8 mouse cellular contexts compared by ENCODE assay signal in genomic region chr8:57487441-57488155, GRCm38 (mm10). TPM values are rescaled to one million over a fixed set of nuclear protein-coding genes. Genes with fewer than 3 reads are reported as not detected.
DNase-seq lines count a peak whose midpoint lies in the region; ATAC-seq lines count a peak whose summit lies in the region.

Gene Sap30, minus strand, starts transcription at chr8:57487860.

- no peaks in the 10 kb centered on the region for H3K27me3 ChIP-seq in heart, embryonic 14.5 days (ENCODE audit: control insufficient read depth, insufficient read depth, low read length)
- H3K27me3 ChIP-seq in liver, embryonic 13.5 days: no peaks in the 10 kb centered on the region
- H3K27me3 ChIP-seq in stomach, embryonic 16.5 days (ENCODE audit: control insufficient read depth, insufficient read depth, low read length): no peaks in the 10 kb centered on the region

- ATAC-seq in CD4-positive, CD25-positive, alpha-beta regulatory T cell, adult 4 months: peak; percentile 95
- peak; percentile 98 for ATAC-seq in heart, embryonic 14.5 days (ENCODE audit: insufficient number of reproducible peaks, insufficient read depth, low FRiP score, low read depth)
- peak; percentile 96 for ATAC-seq in liver, embryonic 13.5 days (ENCODE audit: low read depth)
- peak; percentile 96 for ATAC-seq in stomach, embryonic 16.5 days (ENCODE audit: insufficient read depth, low FRiP score)

- H3K4me1 ChIP-seq in heart, embryonic 14.5 days (ENCODE audit: control insufficient read depth in 2 of 2, insufficient read depth in 2 of 2, low read length in 2 of 2): peaks cover 0 to 8% of the 10 kb centered on the region in 2 experiments; a peak in 1 of 4 replicates
- peaks cover 40% of the 10 kb centered on the region for H3K4me1 ChIP-seq in liver, embryonic 13.5 days (replicated peaks)
- H3K4me1 ChIP-seq in stomach, embryonic 16.5 days (ENCODE audit: control insufficient read depth, insufficient read depth, low read length): peaks cover 12% of the 10 kb centered on the region

- H3K9me3 ChIP-seq in heart, embryonic 14.5 days (ENCODE audit: control insufficient read depth, low read length): no peaks in the 10 kb centered on the region
- H3K9me3 ChIP-seq in liver, embryonic 13.5 days (replicated peaks): no peaks in the 10 kb centered on the region
- H3K9me3 ChIP-seq in stomach, embryonic 16.5 days (replicated peaks; ENCODE audit: control insufficient read depth, low read length): no peaks in the 10 kb centered on the region

- H3K9ac ChIP-seq in heart, embryonic 14.5 days (ENCODE audit: low read length): peak within 1 kb of the TSS; percentile 98
- H3K9ac ChIP-seq in liver, embryonic 13.5 days: peak within 1 kb of the TSS; percentile 91
- peak within 1 kb of the TSS; percentile 85 for H3K9ac ChIP-seq in stomach, embryonic 16.5 days (ENCODE audit: low read length)

- DNase-seq in c-Kit-negative CD71-positive TER-119-positive erythroid progenitor cells, embryonic 14.5 days (ENCODE audit: low read depth, low spot score): peak; percentile 93
- DNase-seq in fibroblast of lung, adult 2 months (ENCODE audit: low read depth): peak; percentile 93
- DNase-seq in kidney, postnatal 14 days: peak; percentile 98
- peak; percentile 98 for DNase-seq in liver, embryonic 13.5 days
- DNase-seq in neural tube, embryonic 10.5 days (ENCODE audit: extremely low spot score, low spot score): peak; percentile 99

- H3K4me3 ChIP-seq in heart, embryonic 14.5 days (ENCODE audit: control insufficient read depth in 1 of 2, insufficient read depth in 1 of 2, low read depth in 1 of 2, low read length in 2 of 2): peak within 1 kb of the TSS; percentile 94 to 95
- H3K4me3 ChIP-seq in liver, embryonic 13.5 days (replicated peaks): peak within 1 kb of the TSS; percentile 95
- peak within 1 kb of the TSS; percentile 89 for H3K4me3 ChIP-seq in stomach, embryonic 16.5 days (replicated peaks; ENCODE audit: low read length)

- H3K27ac ChIP-seq in heart, embryonic 14.5 days (replicated peaks in 1 of 2; ENCODE audit: control insufficient read depth in 1 of 2, insufficient read depth in 1 of 2, low read depth in 2 of 2, low read length in 2 of 2): peak within 1 kb of the TSS; percentile 97 to 100
- peak within 1 kb of the TSS; percentile 93 for H3K27ac ChIP-seq in liver, embryonic 13.5 days
- H3K27ac ChIP-seq in stomach, embryonic 16.5 days (ENCODE audit: low read length): peak within 1 kb of the TSS; percentile 96

- under 1% methylated on average over 60 of the region's 66 CpGs for WGBS in heart, embryonic 14.5 days
- WGBS in liver, embryonic 13.5 days (ENCODE audit: insufficient replicate concordance): under 1% methylated on average over 66 of the region's 66 CpGs
- under 1% methylated on average over 66 of the region's 66 CpGs for WGBS in stomach, embryonic 16.5 days

- peaks cover 24% of the 10 kb centered on the region for H3K36me3 ChIP-seq in heart, embryonic 14.5 days (ENCODE audit: control insufficient read depth, insufficient read depth, low read length)
- peaks cover 2% of the 10 kb centered on the region; the same call in 1 of the 2 replicates for H3K36me3 ChIP-seq in liver, embryonic 13.5 days
- peaks cover 3% of the 10 kb centered on the region for H3K36me3 ChIP-seq in stomach, embryonic 16.5 days (ENCODE audit: control insufficient read depth, insufficient read depth, low read length)

- H3K4me2 ChIP-seq in heart, embryonic 14.5 days (ENCODE audit: low read length): peak within 1 kb of the TSS; percentile 71
- H3K4me2 ChIP-seq in liver, embryonic 13.5 days: peak within 1 kb of the TSS; percentile 98
- peak within 1 kb of the TSS; percentile 94 for H3K4me2 ChIP-seq in stomach, embryonic 16.5 days (ENCODE audit: low read depth, low read length)

RNA-seq across cellular contexts. Expression of gene Sap30, which starts in this region (rescaled TPM):
- under 1 TPM in 1 of 2 experiments, not detected in 1; 0.36 TPM for polyA plus RNA-seq in CD4-positive, CD25-positive, alpha-beta regulatory T cell, adult 4 months (2017; shearing (Covaris generic))
- 64.1 and 66.8 TPM in 2 replicates for polyA plus RNA-seq in heart, embryonic 14.5 days (2014; fragmentation: Nextera tagmentation; extraction: Ambion mirVana)
- 14.5 and 14.7 TPM in 2 replicates for polyA plus RNA-seq in liver, embryonic 13.5 days (2015; fragmentation: Nextera tagmentation; extraction: Ambion mirVana)
- 22.3 and 24.7 TPM in 2 replicates for polyA plus RNA-seq in stomach, embryonic 16.5 days (2015; fragmentation: Nextera tagmentation; extraction: Ambion mirVana)

Comparison
In these comparisons a context has a peak if more than half of its experiments do, and no peak if none do; other contexts are left out.
1. Peak in every context shown above with its lines: DNase-seq, ATAC-seq, H3K4me3 ChIP-seq and H3K27ac ChIP-seq.
2. RNA of gene Sap30 (polyA plus RNA-seq): 64.1 to 66.8 TPM in heart, embryonic 14.5 days, 22.3 to 24.7 TPM in stomach, embryonic 16.5 days and 14.5 to 14.7 TPM in liver, embryonic 13.5 days; 0.36 TPM in CD4-positive, CD25-positive, alpha-beta regulatory T cell, adult 4 months; every median in the first group is over 10 times any median in the second.
3. Peak in ATAC-seq in CD4-positive, CD25-positive, alpha-beta regulatory T cell, adult 4 months; RNA of the gene not detected or under 1 TPM.